Mouse (Mus musculus): ENCODE data around the gene Ntn5.

DNA sequence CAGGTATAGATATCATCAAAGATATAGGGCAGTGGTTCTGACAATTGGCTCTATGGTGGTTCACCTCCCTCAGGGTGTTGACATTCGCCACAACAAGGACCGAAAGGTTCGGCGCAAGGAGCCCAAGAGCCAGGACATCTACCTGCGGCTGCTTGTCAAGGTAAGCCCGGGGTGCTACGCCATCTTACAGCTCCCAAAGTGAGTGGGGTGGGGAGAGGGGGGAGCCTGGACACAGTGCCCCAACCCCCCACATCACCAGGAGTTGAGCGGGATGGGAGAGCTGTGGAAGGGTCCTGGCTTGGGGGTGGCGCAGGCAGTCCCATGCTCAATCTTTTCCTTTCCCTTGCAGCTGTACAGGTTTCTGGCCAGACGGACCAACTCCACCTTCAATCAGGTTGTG lies 35.4 kb downstream of the Ntn5 start:
- no peak for TF ChIP-seq CTCF (IDR thresholded peaks at IDR 0.05; ENCODE audit: borderline replicate concordance, control insufficient read depth, extremely low read depth, insufficient read depth, low read length, poor library complexity)
- TF ChIP-seq POLR2A (IDR thresholded peaks at IDR 0.05; ENCODE audit: control insufficient read depth, extremely low read depth, insufficient read depth, low read length, poor library complexity), result no peak
